Mouse (Mus musculus): Measurements from ENCODE around the gene Myo1c.

Gene Myo1c

GRCm38 (mm10) chr11:75650311-75650710 lies at the start of gene Myo1c:
Myo1c (plus strand) TSS chr11:75650504.
- peak; percentile 57 to 68 for DNase-seq

DNA sequence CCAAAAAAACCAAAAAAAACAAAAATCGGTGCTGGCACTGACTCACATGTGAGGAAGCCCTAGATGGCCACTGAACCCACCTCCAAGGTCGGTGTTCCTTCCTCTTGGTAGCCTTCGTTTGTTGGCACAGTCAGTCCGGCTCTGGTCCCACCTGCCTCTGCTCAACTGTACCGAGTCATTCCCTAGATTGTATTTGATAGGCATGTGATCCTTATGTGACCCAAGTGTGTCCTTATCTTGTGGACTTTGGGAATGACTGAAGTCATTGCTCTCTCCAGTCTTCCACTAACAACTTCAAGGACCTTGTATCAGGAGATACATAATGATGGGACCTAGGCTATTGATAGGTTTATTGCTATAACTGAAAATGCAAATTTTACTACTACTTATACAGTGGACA lies 45.5 kb upstream of the Myo1c start:
- no peak for DNase-seq

DNA sequence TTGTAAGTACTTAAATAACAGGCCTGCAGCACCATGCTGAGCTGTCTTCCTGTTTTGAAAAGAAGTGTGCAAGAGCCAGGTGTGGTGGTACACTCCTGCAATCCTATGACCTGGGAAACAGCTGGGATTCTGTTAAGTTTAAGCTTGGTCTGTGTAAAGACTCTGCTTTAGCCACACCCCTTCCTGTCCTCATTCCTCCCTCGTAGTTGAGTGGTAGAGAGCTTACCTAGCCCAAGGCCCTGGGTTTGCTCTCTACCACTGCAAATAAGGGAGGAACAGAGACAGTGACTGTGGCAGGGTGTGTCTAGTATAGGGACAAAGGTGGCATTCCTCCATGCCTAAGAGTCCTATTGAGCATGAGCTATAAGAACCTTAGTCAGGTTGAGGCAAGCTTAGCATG lies 45.0 kb upstream of the Myo1c start:
- DNase-seq, result no peak

DNA sequence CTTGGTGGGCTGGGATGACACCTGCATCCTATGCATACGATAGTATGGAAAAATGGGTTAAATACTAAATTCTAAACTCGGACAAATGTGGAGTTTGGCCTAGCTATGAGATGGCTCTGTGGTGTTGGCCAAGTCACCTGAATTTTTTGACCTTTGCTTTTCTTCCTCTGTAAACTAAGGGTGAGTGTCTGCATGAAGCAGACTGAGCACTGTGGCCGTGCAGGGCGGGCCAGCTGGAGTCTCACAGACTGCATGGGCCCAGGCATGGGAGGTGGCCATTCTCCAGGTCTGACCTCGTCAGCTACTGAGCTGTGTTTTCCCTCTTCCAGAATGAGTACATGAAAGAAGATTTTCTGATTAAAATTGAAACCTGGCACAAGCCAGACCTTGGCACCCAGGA lies 41.5 kb upstream of the Myo1c start:
- peak; percentile 58 to 67 for DNase-seq

- no peak for DNase-seq
These were observed 40.3 kb upstream of the Myo1c start for GRCm38 (mm10) chr11:75610021-75610420.

DNA sequence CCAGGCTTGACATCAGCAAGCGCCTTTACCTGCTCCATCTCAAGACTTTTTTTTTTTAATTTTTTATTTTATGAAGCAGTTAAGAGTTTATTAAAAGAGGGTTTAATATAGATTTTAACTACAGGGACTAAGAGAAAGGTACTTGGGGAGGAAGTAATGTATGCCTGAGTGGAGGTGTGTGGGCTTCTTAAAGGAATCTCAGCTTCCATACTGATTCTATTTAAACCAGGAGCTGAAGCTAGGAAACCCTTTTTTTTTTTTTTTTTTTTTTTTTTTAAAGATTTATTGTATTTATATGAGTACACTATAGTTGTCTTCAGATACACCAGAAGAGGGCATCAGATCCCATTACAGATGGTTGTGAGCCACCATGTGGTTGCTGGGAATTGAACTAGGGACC lies 35.5 kb upstream of the Myo1c start:
- DNase-seq, result no peak

GRCm38 (mm10) chr11:75615556-75615955 lies 34.7 kb upstream of the Myo1c start:
- DNase-seq, result no peak

DNA sequence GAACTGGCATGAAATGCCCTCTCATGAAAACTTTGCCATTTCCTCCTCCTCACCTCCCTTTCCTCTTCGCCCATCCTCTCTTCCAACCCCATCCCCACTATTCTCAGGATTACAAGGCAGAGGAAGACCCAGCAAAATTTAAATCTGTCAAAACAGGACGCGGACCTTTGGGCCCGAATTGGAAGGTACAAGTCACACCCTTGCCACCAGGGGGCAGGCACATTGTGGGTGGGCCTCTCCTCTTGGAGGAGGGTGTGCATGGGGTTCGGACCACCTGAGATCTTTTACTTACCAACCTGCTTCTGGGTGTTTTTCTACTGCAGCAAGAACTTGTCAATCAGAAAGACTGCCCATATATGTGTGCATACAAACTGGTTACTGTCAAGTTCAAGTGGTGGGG lies 31.2 kb upstream of the Myo1c start:
- no peak for DNase-seq

- DNase-seq, result no peak
These were observed 30.0 kb upstream of the Myo1c start for GRCm38 (mm10) chr11:75620136-75620780.

- DNase-seq, result no peak
These were observed 28.9 kb upstream of the Myo1c start for GRCm38 (mm10) chr11:75621426-75621825.

GRCm38 (mm10) chr11:75622588-75623329 lies 27.5 kb upstream of the Myo1c start:
- DNase-seq, result no peak

DNA sequence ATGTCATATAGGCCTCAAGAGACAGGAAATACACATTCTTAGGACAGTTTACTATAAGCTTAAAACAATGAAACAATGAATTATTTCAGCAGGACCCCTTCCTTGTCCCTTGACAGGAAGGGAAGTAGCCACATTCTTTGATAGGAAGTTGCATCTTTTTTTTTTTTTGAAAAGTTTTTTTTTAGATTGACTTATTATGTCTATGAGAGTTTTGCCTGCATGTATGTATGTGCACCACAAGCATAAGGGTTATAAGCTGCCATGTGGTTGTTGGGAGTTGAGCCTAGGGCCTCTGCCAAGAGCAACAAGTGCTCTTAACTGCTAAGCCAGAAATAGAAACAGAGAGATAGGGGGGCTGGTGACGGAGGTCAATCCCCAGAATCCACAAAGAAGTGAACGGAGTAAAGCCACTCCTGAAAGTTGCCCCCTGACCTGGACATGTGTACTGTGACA lies 26.2 kb upstream of the Myo1c start:
- no peak for DNase-seq

DNA sequence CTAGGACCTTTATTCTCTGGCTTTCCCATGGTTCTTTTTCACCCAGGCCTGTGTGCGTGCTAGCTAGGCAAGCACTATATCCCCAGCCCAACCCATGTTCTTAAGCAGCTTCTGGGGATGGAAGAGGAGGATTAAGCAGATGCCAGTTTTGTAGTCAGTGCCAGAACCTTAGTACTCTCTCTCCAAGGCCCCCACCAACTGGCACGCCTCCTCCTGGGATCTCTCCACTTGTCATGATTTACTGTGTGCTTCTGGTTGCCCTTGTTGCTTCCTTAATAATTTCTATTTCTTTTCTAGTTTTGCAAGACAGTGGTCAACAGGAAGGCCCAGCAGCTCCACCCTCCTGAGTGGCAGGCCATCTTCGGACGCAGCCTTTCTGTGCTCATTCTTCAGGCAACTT lies 24.5 kb upstream of the Myo1c start:
- DNase-seq, result no peak

- no peak for DNase-seq
These were observed 20.2 kb upstream of the Myo1c start for GRCm38 (mm10) chr11:75630098-75630497.

DNA sequence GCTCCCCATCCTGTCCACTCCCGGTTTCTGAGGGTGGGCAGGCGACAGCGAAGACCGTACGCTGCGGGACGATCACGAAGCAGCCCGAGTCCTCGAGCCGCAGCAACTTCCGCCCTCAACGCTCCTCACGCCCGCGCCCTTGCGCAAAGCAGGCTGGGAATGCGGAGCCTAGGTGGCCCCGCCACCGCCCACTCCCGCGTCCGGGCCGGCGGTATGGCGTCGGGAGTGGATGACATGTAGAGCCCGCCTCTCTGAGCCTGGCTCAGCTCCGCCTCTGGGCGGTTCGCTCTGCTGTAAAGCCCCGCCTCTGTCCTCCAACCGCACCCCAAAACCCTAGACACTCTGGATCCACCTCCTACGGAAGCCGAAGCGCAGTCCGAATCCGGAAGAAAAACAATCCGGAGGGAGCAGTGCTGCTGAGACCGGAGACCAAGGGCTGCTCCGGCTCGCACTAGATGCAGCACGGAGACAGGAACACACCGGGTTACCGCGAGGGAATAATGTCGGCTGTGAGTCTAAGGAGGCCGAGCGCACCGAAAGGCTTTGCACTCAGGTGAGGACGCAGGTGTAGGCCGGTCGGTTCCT lies 19.6 kb upstream of the Myo1c start, which contains the start of gene Inpp5k:
TSS of gene Inpp5k (plus strand) at position 344 of the 585 bp plus-strand sequence.
- DNase-seq, result peak; percentile 98

- DNase-seq, result peak in 1 of 2 experiments; percentile 65
These were observed 18.6 kb upstream of the Myo1c start for GRCm38 (mm10) chr11:75631561-75632225.

DNA sequence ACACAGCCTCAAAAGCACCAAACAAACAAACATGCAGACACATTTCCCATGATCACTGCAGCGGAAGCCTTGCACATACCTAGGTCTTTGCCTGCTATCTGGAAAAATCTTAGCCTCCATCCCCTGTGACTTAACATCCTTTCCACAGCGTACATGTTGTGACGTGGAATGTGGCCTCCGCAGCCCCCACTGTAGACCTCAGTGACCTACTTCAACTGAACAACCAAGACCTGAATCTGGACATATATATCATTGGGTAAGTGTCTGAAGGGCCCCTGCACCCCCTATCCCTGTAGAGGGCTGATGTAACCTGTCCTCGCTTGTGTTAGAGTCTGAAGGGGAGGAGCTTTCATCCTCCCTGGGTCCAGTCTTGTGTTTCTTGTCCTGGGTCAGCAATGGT lies 17.4 kb upstream of the Myo1c start:
- DNase-seq, result no peak

DNA sequence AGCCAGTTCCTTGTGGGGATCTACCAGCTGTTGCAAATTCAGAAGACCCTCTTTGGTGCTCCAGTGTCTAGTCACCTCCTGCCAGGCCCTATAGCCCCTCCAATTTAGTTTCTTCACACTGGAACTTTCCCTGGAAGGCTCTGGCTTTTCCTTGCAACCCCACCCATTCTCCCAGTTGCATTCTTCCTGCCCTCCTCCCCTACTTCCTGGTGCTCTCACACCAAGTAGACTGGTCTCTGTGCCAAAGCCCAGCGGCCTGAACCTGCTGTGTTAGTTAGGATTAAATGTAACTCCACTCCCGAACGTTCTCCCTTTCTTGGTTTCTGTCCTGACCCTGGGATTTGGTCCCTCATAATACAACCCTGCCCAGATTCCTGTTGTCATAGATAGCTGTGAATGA lies 15.5 kb upstream of the Myo1c start:
- no peak for DNase-seq

- peak; percentile 66 to 68 for DNase-seq
These were observed 15.0 kb upstream of the Myo1c start for GRCm38 (mm10) chr11:75635315-75635714.

DNA sequence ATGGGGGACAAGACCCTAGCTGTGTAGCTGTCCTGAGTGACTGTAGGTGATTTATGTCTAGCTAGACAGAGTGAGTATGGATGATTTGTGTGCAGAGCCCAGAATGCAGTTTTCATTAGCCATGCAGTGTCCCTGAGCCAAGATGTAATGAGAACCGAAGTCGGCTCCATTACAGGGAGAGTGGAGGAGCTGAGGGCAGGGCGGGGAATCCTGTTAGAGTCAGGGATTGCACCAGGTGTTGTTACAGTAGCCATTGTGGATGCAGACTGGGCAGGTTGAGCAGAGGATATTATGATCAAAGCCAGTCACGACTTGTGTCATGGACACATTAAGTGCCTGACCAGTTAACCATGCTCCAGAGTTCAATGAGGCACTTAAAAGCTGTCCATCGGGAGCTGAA lies 7.0 kb upstream of the Myo1c start:
- DNase-seq, result no peak

GRCm38 (mm10) chr11:75644684-75645083 lies 5.6 kb upstream of the Myo1c start:
- no peak for DNase-seq

DNA sequence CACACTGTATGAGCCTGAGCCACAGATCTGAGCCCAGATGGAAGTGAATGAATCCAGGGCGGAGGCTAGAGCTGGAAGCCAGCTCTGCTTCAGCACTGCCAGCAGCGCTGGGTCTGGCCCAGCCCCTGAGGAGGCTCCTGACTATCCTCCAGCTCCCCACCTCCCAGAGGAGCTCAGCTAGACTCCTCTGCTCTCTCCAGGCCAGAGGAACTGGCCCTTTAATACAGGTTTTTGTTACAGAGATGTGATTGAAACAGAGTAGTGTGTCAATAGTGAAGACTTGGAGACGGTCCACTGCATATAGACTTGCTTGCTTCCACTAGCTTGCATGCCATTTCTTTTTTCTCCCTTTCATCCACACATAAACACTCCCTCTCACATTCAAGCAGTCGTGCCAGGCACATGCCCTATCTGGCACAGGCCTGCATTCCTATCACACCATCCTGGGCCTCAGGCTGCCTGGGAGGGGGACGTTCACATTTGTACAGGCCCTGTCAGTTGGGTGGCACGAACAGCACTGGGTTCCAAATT lies 2.6 kb upstream of the Myo1c start:
- no peak for DNase-seq

- peak; percentile 50 to 70 for DNase-seq
These were observed 1.1 kb upstream of the Myo1c start for GRCm38 (mm10) chr11:75649155-75649561.
